Mouse (Mus musculus) heart, embryonic 12.5 days (tissue): Measurements from ENCODE around the gene Arid1a. TPM values are rescaled to one million over a fixed set of nuclear protein-coding genes. Genes with fewer than 3 reads are reported as not detected.
A peak's percentile ranks its signal among the peaks of the same experiment; 100 is the strongest.

Experiments used
- ATAC-seq: fragments of 200-750 bp; cut with Nextera tagmentation; 2 replicates; pipeline ENCODE4 v1.8.0; 2017; ENCODE audit warnings: moderate TSS enrichment, moderate library complexity; ENCODE audit not compliant: insufficient number of reproducible peaks, low FRiP score
- H3K27ac ChIP-seq: fragments of 300-500 bp; sonication (generic); 2 replicates; pipeline ENCODE4 v1.5.1; 2016; ENCODE audit warnings: mild to moderate bottlenecking, moderate library complexity; ENCODE audit not compliant: poor library complexity, severe bottlenecking
- H3K27me3 ChIP-seq: fragments of 300-500 bp; sonication (generic); replicated peaks from 2 replicates; pipeline ENCODE4 v1.6.1; 2016; ENCODE audit warnings: mild to moderate bottlenecking, moderate library complexity
- H3K36me3 ChIP-seq: fragments of 300-500 bp; sonication (generic); 2 replicates; pipeline ENCODE4 v1.6.1; 2016; ENCODE audit warnings: mild to moderate bottlenecking, moderate library complexity
- H3K4me1 ChIP-seq: fragments of 300-500 bp; sonication (generic); replicated peaks from 2 replicates; pipeline ENCODE4 v1.6.1; 2016; ENCODE audit warnings: mild to moderate bottlenecking
- H3K4me2 ChIP-seq: fragments of 300-500 bp; sonication (generic); 2 replicates; pipeline ENCODE4 v1.6.1; 2016; ENCODE audit warnings: mild to moderate bottlenecking, moderate library complexity
- H3K4me3 ChIP-seq: fragments of 300-500 bp; sonication (generic); 2 replicates; pipeline ENCODE4 v1.5.1; 2016; ENCODE audit warnings: mild to moderate bottlenecking
- H3K9ac ChIP-seq: fragments of 300-500 bp; sonication (generic); 2 replicates; pipeline ENCODE4 v1.6.1; 2016; ENCODE audit warnings: mild to moderate bottlenecking, moderate library complexity
- H3K9me3 ChIP-seq: fragments of 300-500 bp; sonication (generic); replicated peaks from 2 replicates; pipeline ENCODE4 v1.6.1; 2016; ENCODE audit warnings: mild to moderate bottlenecking, moderate library complexity
- WGBS: fragments of 180-500 bp; shearing (Covaris S2); methylation state at CpG from one replicate; pipeline ENCODE4 v1.1.7; 2016; 5-methylcytosine and 5-hydroxymethylcytosine counted together
- microRNA-seq: library from miRNA; unstranded; fragments of <30 nt; microRNA quantifications from one replicate; pipeline ENCODE4, GENCODE M21; 2017
- polyA plus RNA-seq: library from polyadenylated mRNA; unstranded; fragments of >200 nt; fragmentation: Nextera tagmentation; extraction: Ambion mirVana; gene quantifications from 2 replicates; pipeline ENCODE4 v1.2.1, GENCODE M21; 2016

Gene Arid1a
- polyA plus RNA-seq, 1 experiment from 2014 or later = 24.5 TPM

GRCm38 (mm10) chr4:133630326-133630920 lies 126.1 kb downstream of the Arid1a start:
- Histone ChIP-seq H3K27ac (no peak overlapping the region), H3K4me3 (no peak overlapping the region), H3K27me3 (no peaks in the 10 kb centered on the region), H3K36me3 (peaks cover 17% of the 10 kb centered on the region), H3K9ac (0 out of 2 replicates have a peak overlapping the region, but pooled peaks have one; percentile 43), H3K9me3 (no peaks in the 10 kb centered on the region), H3K4me1 (peaks cover 52% of the 10 kb centered on the region), H3K4me2 (no peak overlapping the region)
- WGBS = 85% methylated on average over 8 of the region's 8 CpGs
- no peak for ATAC-seq

- no peaks in the 10 kb centered on the region for H3K9me3 ChIP-seq
- H3K36me3 ChIP-seq = peaks cover 25% of the 10 kb centered on the region
- no peak overlapping the region for H3K4me3 ChIP-seq
- peaks cover 53% of the 10 kb centered on the region for H3K4me1 ChIP-seq
- 63% methylated on average over 7 of the region's 7 CpGs for WGBS
- no peak overlapping the region for H3K9ac ChIP-seq
- ATAC-seq = no peak
- H3K27me3 ChIP-seq = no peaks in the 10 kb centered on the region
- H3K4me2 ChIP-seq = no peak overlapping the region
- H3K27ac ChIP-seq = no peak overlapping the region
Observed at GRCm38 (mm10) chr4:133629191-133629590, 127.4 kb downstream of the Arid1a start.

Small RNA genes within 50 kb of the gene (microRNA-seq; reads per million reads assigned to microRNA genes)
- 0.94 reads per million for gene Mir7227

Other genes starting within 250 kb of the Arid1a start
- 0.42 and 0.78 TPM in 2 replicates for gene Kdf1, start 237.8 kb downstream of the Arid1a start, polyA plus RNA-seq
- 261 and 273 TPM in 2 replicates for gene Nudc, start 210.8 kb downstream of the Arid1a start, polyA plus RNA-seq
- 9.9 and 10.5 TPM in 2 replicates for gene Nr0b2, start 203.4 kb downstream of the Arid1a start, polyA plus RNA-seq
- gene Gpatch3, start 182.0 kb downstream of the Arid1a start, polyA plus RNA-seq = 6.0 and 6.9 TPM in 2 replicates
- gene Gpn2, start 172.4 kb downstream of the Arid1a start, polyA plus RNA-seq = 11.2 and 12.2 TPM in 2 replicates
- 0.76 and 1.4 TPM in 2 replicates for gene Sfn, start 154.6 kb downstream of the Arid1a start, polyA plus RNA-seq
- gene Zdhhc18, start 106.6 kb downstream of the Arid1a start, polyA plus RNA-seq = 3.5 and 3.9 TPM in 2 replicates
- 15.0 and 18.4 TPM in 2 replicates for gene Pigv, start 84.1 kb downstream of the Arid1a start, polyA plus RNA-seq
- 21.7 and 23.5 TPM in 2 replicates for gene Rps6ka1, start 131.0 kb upstream of the Arid1a start, polyA plus RNA-seq
- gene Hmgn2, start 211.9 kb upstream of the Arid1a start, polyA plus RNA-seq = 1,861 and 1,891 TPM in 2 replicates
- 30.5 and 33.3 TPM in 2 replicates for gene Dhdds, start 244.1 kb upstream of the Arid1a start, polyA plus RNA-seq